Mouse (Mus musculus): ENCODE data around the gene Mcoln1. TPM values are rescaled to one million over a fixed set of nuclear protein-coding genes. Genes with fewer than 3 reads are reported as not detected.

Gene Mcoln1
- total RNA-seq (2014; fragmentation: Nextera tagmentation) (26.7 and 55.5 TPM in 2 replicates), total RNA-seq (2017) (21.8 and 41.5 TPM in 2 replicates)

- ATAC-seq (replicated peaks; ENCODE audit: poor library complexity, severe bottlenecking) = peak; percentile 88
Measured at GRCm38 (mm10) chr8:3500235-3501090, at the start of gene Mcoln1. Gene Mcoln1 (plus strand): TSS chr8:3500457.

DNA sequence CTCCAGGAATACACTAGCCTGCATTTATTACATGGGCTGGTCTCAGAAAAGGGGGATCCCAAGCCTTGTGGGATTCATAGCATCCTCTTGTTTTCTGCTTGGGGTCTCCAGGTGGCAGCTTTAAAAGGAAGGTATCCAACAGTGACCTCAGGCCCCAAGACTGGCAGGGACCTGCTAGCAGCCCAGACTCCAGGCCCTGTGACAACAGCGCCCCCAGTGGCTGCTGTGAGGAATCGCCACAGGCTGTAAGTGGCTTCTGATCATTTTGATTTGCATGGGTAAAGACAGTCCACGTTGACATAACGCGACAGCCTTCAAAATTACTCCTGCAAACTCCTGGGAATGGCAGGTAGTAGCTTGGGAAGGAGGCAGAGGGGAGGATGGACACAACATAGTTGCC is 49.6 kb upstream of the Mcoln1 start:
- peak; percentile 65 for ATAC-seq (replicated peaks; ENCODE audit: poor library complexity, severe bottlenecking)

DNA sequence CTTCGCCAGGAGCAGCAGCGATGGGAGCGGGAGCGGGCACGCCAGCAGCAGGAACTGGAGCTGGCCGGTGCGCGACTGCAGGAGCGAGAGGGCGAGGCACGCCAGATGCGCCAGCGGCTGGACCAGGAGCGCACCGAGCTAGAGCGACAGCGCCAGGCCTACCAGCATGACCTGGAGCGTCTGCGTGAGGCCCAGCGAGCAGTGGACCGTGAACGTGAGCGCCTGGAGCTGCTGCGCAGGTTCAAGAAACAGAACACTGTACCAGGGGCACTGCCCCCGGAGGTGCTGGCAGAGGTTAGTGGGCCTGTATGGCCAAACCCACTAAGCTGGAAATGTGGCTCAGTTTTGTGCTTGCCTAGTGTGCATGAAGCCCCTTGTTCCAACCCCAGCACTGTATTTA is 48.3 kb upstream of the Mcoln1 start:
- no peak for ATAC-seq (replicated peaks; ENCODE audit: poor library complexity, severe bottlenecking)

DNA sequence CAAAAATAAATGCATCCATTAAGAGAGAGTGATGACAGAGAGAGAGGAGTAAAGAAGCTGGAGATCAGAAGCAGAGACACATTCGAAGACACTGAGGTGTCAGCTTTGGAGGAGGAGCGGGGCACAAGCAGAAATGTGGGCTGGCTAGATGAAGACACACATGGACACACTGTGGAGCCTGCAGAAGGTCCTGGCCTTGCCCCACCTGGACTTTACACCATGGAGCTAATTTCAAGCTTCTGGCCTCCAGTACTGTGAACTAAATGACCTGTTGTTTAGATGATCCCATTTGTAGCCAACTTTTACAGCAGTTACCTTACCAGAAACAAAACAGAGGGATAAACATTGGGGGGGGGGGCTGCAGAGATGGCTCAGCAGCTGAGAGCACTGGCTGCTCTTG is 37.0 kb upstream of the Mcoln1 start:
- no peak for ATAC-seq (replicated peaks; ENCODE audit: poor library complexity, severe bottlenecking)

DNA sequence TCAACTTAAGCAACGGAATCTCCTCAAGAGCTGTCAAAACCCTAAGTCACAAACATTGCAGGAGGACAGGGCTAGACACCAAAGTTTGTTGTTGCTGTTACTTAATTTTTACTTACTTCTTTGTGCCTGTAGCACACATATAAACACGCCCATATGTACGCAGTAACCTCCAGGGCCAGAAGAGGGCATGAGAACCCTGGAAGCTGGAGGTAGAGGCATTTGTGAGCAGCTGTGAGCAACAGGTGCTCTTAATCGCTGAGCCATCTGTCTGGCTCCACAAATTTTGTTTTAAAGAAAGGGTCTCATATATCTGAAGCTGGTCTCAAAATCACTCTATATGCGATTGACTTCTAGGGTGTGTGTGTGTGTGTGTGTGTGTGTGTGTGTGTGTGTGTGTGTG is 35.9 kb upstream of the Mcoln1 start:
- peak; percentile 28 for ATAC-seq (replicated peaks; ENCODE audit: poor library complexity, severe bottlenecking)

DNA sequence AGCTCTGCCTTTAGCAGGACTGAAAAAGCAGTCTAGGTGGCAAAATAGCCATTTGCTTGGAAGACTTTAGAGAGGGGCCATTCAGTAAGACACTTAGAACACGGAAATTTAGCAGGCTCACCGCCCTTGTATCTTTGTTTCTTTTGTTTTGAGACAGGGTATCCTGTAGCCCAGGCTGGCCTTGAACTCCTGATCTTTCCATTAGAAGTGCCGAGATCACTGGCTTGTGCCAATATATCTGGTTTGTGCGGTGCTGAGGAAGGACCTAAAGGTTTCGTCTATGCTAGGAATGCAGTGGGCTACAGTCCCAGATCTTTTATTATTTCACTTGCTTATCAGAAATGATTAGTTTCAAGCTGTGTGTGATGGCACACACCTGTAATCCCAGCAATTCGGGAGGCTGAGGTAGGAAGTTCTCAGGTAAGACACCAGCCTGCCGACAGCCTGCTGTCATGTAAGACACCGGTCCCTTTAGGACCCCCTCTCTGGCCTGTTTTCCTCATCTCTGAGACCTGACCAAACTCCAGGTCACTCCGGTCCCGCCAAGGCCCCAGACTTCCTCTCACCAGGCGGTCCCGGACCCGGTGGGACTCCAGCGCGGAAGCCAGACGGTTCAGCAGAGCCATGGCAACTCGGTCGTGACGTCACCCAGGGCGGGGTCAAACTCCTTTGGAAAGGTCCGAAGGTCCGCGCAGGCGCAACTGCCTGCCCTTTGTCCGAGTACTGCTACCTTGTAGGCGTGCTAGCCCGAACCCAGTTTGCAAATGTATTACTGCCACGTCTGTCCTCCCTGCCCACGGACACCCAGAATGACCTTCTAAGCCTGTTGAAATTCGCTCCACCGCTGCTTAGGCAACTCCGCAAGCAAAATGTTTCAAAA is 33.0 kb upstream of the Mcoln1 start, which contains the start of gene Pex11g:
TSS of gene Pex11g (minus strand) at position 675 of the 880 bp plus-strand sequence.
- ATAC-seq (replicated peaks; ENCODE audit: poor library complexity, severe bottlenecking) = peak; percentile 92

- no peak for ATAC-seq (replicated peaks; ENCODE audit: poor library complexity, severe bottlenecking)
Measured at GRCm38 (mm10) chr8:3467886-3468545, 32.2 kb upstream of the Mcoln1 start.

DNA sequence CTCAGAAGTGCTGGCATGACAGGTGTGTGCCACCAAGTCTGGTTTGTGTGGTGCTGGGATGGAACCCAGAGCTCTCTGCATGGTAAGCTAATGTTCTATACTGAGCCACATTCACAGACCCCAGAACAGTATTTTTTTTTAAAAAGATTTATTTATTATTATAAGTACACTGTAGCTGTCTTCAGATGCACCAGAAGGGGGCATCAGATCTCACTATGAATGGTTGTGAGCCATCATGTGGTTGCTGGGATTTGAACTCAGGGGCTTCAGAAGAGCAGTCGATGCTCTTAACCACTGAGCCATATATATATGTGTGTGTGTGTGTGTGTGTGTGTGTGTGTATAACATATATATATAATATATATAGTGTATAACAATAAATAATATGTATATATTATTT is 31.4 kb upstream of the Mcoln1 start:
- no peak for ATAC-seq (replicated peaks; ENCODE audit: poor library complexity, severe bottlenecking)

DNA sequence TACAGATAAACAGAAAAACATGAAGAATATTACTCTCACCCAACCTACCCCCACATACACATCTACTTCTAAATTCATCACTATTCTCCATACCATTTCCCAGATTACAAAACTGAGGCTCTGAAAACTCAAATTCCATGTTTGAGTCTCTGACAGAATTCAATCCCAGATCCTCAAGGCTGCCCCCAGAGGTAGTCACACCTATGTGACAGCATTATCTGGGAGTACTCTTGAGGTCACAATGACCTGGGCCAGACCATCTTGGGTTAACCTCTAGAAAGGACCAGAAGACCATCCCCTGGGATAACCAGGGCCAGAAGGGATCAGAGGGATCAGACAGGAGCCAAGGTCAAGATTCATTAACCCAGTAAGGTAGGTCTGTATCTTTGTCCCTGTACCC is 29.7 kb upstream of the Mcoln1 start, which contains the start of gene Tex45:
TSS of gene Tex45 (plus strand) at position 301 of the 400 bp plus-strand sequence.
- ATAC-seq (replicated peaks; ENCODE audit: poor library complexity, severe bottlenecking) = no peak

GRCm38 (mm10) chr8:3475715-3476429 is 24.4 kb upstream of the Mcoln1 start:
- ATAC-seq (replicated peaks; ENCODE audit: poor library complexity, severe bottlenecking) = peak; percentile 53

DNA sequence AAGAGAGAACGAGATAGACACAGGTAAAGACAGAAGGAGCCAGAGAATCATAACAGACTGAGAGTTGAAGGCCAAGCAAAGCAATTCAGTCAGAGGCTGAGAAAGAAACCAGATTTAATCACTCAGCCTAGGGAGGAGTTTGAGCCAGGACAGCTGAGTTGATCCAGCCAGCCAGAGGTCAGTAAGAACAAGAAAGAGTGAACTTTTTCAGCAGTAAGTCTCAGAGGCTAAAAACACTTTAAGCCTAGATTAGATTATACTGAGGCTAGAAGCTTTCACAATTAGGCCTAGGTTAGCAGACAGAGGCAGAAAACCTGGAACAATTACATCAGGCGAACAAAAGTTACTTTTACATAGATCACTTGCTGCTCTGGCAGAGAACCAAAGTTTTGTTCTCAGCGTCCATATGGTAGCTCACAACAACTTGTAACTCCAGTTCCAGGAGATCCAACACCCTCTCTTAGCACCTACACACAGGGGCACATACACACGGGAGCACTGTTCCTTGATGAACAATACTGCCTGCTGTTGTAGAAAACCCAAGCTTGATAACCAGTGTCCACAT is 20.0 kb upstream of the Mcoln1 start:
- ATAC-seq (replicated peaks; ENCODE audit: poor library complexity, severe bottlenecking) = no peak

DNA sequence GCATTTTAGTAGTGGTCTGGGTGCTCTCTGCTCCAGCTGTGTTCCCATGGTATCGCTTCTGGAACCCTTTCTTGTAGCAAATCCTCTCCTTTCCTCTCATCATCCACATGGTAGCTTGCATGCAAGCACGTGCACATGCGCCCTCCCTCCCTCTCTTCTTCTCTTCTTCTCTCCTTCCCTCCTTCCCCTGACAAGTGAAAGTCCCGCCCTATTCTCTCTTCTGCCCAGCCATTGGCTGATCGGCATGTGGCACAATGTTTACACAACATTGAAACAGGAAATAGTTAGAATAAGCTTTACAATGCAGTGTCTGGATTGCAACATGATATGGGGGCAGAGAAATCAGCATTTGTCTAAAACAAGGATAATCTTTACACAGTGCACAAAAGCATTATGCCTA is 18.7 kb upstream of the Mcoln1 start:
- ATAC-seq (replicated peaks; ENCODE audit: poor library complexity, severe bottlenecking) = peak; percentile 94

DNA sequence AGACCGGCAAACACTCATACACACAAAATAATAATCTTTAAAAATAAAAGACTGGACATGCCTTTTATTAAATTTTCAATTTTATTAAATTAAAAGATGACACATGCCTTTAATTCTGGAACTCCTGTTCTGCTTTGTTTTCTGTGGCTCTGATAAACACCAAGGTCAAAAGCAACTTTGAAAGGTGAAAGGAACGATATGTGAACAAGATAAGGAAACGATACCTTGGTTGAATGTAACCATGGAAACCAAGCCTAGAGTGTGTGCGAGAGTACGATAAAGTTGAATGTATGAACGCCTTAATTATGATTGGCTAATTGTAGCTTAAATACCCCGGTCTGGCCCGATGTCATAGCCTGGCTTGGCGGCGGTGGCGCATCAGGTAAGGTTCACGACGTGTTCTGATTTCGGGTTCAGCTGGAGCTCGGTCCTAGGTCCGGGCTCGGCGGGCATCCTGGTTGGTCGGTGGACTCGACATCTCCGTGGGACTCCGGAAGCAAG is 18.0 kb upstream of the Mcoln1 start:
- ATAC-seq (replicated peaks; ENCODE audit: poor library complexity, severe bottlenecking) = no peak

DNA sequence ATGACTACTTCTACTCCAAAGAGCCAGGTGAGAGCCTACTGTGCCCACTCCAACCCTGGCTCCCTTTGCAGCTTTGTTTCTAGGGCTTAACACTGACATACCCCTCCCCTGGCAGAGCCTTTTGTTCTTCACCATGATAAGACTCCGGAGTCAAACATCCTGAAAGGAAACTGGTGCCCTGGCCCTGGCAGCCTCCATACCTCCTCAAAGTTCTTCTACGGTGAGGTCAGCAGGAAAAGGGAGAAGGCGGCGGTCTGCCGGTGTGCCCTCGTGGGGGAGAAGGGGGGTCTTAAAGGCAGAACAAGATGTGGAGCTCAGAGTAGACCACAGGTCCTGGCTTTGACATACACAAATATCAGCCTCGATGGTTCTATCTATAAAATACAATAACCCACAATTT is 16.7 kb upstream of the Mcoln1 start:
- ATAC-seq (replicated peaks; ENCODE audit: poor library complexity, severe bottlenecking) = no peak

DNA sequence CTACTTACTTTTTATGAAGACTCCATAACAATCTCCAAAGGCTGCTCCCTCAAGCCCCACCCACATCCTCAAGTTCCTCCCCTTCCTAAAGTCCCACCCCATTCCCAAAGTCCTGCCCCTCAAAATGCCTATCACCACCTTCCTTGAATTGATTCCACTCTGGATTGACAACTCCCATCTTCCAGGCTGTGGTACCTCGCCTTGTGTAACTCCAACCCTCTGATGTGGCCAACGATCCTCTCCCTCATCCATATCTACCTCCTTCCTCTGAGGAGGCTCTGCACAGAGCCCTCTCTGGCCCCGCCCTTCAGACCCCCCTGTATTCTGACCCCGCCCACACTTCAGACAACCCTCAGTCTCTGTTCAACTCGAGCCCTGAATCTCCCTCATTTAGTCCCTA is 15.1 kb upstream of the Mcoln1 start:
- ATAC-seq (replicated peaks; ENCODE audit: poor library complexity, severe bottlenecking) = no peak

DNA sequence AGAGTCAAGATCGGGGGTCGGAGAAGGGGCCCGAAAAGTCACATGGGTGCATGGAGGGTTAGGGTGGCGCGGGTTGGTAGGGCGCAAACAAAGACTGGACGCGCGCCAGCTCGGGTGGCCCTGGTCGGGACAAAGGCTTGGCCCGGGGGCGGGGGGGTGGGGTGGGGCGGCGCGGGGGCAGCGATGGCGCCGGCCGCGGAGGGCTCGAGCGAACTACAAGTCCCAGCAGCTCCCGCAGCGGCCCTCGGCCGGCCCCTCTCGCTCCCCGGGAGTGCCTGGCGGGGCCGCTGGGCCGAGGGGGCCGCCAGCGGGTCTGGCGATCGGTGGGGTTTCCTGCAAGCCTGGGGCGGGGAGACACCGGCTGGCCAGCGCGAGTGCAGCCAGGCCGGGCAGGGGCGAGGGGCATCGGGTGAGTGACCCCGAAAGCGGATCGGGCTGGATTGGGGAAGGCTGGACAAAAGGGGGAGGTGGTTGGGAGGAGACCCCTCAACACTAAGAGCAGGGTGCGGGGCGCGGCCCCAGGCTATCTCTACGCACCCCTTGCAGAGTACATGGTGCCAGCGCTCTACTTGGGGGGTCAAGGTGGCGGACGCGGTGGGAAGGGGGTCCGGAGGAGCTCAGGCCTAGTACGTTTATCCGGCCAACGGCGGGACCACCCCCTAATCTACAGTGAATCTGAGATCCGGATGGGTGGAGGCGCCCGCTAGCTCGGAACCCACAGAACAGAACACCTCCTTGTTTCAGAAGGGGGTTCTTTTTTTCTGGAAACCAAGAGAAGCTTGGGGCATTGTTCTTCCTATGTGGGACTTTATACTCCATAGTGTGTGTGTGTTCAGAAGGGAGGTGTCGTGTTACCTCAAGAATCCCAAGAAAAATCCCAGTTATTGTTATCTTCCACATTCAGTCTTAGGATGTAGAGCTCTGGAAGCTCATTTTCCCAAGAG is 7.1 kb upstream of the Mcoln1 start, which contains the start of gene Zfp358:
TSS of gene Zfp358 (plus strand) at position 238 of the 944 bp plus-strand sequence.
- ATAC-seq (replicated peaks; ENCODE audit: poor library complexity, severe bottlenecking) = peak; percentile 90

GRCm38 (mm10) chr8:3493845-3494208 is 6.4 kb upstream of the Mcoln1 start:
- no peak for ATAC-seq (replicated peaks; ENCODE audit: poor library complexity, severe bottlenecking)
